Mouse (Mus musculus) lung, postnatal 0 days (tissue): ENCODE data around the gene Cd44.

Source experiments
- CTCF ChIP-seq: IDR thresholded peaks from 2 replicates; pipeline ENCODE4 v1.5.1; 2016; ENCODE audit warnings: antibody characterized with exemption, mild to moderate bottlenecking
- EP300 ChIP-seq: IDR thresholded peaks from 2 replicates; pipeline ENCODE4 v1.6.1; 2016; ENCODE audit warnings: antibody characterized with exemption, mild to moderate bottlenecking, control low read depth

DNA sequence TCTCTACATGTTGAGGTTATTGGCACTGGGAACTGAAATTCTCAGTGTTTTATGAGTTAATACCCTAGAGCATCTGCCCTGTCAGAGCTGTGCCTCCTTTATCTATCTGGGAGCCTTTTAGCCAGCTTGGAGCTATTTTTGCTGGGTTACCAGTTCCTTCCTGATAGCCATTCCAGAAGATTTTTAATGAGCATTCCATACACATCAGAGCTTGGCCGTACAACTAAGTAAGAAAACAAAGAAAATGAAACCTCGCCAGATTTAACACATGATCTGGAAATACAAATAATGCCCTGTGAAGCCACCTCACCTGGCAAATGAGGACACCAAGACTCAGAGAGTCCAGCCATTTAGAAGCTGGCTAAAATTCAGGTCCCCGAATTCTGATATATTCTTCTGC lies 138.3 kb downstream of the Cd44 start:
- TF ChIP-seq CTCF (no peak), EP300 (no peak)
